Mouse (Mus musculus): ENCODE measurements around the gene A430033K04Rik. TPM values are rescaled to one million over a fixed set of nuclear protein-coding genes. Genes with fewer than 3 reads are reported as not detected.

Gene A430033K04Rik
- polyA plus RNA-seq (2014; fragmentation: Nextera tagmentation; extraction: Ambion mirVana) = 13.1 and 14.9 TPM in 2 replicates

DNA sequence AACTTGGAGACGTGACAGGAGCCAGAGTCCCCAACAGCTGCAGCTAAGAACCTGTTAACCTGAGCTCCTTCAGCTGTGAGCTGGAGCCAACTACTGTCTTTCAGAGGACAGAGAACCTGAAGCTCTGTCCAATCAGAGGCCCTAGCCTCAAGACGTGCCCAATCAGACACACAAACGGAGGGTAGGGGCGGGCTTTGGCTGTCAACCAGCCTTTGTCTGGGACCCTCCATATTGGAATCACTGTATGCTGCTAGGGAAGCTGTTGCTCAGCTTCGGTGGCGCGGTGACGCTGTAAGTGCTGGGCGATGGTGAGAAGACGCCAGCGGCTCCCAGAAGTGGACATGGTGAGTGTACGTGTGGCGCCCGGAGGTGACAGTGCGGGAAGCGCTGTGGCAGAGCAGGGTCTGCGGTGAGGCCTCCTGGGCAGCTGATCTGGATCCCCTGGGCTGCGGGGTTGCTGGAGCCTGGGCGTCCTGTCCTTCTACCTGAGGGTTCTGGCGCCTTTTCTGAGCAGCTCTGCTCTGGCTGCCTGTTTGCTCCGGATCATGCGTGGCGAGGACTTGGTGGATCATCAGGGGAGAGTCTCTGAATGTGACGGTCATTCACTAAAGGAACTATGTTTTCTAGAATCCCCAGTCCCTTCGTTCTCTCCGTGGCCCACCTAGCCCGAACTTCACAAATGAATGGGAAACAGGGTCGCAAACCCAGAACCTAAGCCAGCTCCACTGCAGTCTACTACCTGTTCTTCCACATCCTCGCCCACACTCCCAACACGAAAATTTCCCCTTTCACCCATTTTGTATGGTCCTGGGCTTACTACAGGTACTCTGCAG, at the start of gene A430033K04Rik:
TSS of gene A430033K04Rik (plus strand) at position 215 of the 833 bp plus-strand sequence.
- ATAC-seq (ENCODE audit: insufficient read depth, low FRiP score, low TSS enrichment) (peak; percentile 92), DNase-seq (ENCODE audit: low spot score) (peak; percentile 91)
- Histone ChIP-seq H3K36me3 (ENCODE audit: control insufficient read depth, insufficient read depth, low read length) (peaks cover 2% of the 10 kb centered on the region; the same call in 1 of the 2 replicates), H3K9me3 (ENCODE audit: control insufficient read depth, low read length) (no peaks in the 10 kb centered on the region), H3K4me3 (ENCODE audit: low read depth, low read length) (peak within 1 kb of the TSS; percentile 71), H3K27me3 (ENCODE audit: control insufficient read depth, insufficient read depth, low read length) (no peaks in the 10 kb centered on the region), H3K9ac (ENCODE audit: low read length) (peak within 1 kb of the TSS; percentile 82), H3K4me1 (ENCODE audit: control insufficient read depth, insufficient read depth, low read length) (peaks cover 5% of the 10 kb centered on the region; the same call in 1 of the 2 replicates), H3K4me2 (ENCODE audit: low read depth) (peak within 1 kb of the TSS; percentile 74), H3K27ac (ENCODE audit: low read depth, low read length) (peak within 1 kb of the TSS; percentile 66)
- 1% methylated on average over 30 of the region's 30 CpGs for WGBS

DNA sequence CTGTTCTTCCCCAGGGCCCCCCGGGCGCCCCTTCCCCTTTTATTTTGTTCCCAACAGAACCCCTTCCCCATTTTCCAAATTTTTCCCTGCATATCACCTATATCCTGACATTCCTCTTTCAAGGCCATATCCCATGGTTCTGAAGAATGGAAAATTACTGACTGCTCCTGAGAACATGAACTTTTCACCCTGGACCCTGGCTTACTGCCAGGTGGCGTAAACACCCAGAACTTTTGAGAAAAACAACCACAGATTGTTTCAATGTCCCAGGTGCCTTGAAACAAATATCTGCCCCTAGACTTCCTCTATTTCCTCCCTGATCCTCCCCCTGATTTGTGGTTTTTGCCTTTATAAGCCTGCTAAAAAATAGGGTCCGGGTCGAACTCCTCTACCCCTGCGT, 35.3 kb upstream of the A430033K04Rik start:
- no peak for ATAC-seq (ENCODE audit: insufficient read depth, low FRiP score, low TSS enrichment)
- Histone ChIP-seq H3K36me3 (ENCODE audit: control insufficient read depth, insufficient read depth, low read length) (no peaks in the 10 kb centered on the region), H3K4me3 (ENCODE audit: low read depth, low read length) (no peak overlapping the region), H3K27ac (ENCODE audit: low read depth, low read length) (no peak overlapping the region), H3K9ac (ENCODE audit: low read length) (no peak overlapping the region), H3K27me3 (ENCODE audit: control insufficient read depth, insufficient read depth, low read length) (no peaks in the 10 kb centered on the region), H3K9me3 (ENCODE audit: control insufficient read depth, low read length) (peaks cover 3% of the 10 kb centered on the region; the same call in 1 of the 2 replicates), H3K4me1 (ENCODE audit: control insufficient read depth, insufficient read depth, low read length) (no peaks in the 10 kb centered on the region), H3K4me2 (ENCODE audit: low read depth) (no peak overlapping the region)
- 97% methylated on average over 6 of the region's 6 CpGs for WGBS
- no peak for DNase-seq (ENCODE audit: low spot score)

DNA sequence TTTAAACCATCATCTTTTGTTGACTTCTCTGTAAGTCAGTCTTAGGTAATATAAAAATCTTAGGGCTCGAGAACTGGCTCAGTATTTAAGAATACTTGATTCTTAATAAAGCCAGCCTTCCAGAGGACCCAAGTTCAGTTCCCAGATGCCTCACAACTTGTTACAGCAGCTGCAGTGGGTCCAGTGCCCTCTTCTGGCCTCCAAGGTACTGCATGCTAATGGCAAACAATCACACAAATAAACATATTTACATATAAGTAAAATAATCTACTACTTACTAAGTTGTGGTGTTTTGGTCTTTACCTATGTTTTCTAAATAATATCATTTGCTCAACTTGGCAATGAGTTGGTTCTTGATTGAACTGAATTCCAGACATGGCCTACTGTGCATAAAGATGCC, 4.3 kb upstream of the A430033K04Rik start:
- DNase-seq (ENCODE audit: low spot score) (no peak), ATAC-seq (ENCODE audit: insufficient read depth, low FRiP score, low TSS enrichment) (no peak)
- peak overlapping the region; percentile 34; the same call in 1 of the 2 replicates for H3K4me2 ChIP-seq (ENCODE audit: low read depth)
- no peaks in the 10 kb centered on the region for H3K27me3 ChIP-seq (ENCODE audit: control insufficient read depth, insufficient read depth, low read length)
- H3K4me3 ChIP-seq (ENCODE audit: low read depth, low read length) = peak overlapping the region; percentile 88
- 88% methylated on average over 1 of the region's 1 CpGs for WGBS
- H3K27ac ChIP-seq (ENCODE audit: low read depth, low read length) = no peak overlapping the region
- no peaks in the 10 kb centered on the region for H3K4me1 ChIP-seq (ENCODE audit: control insufficient read depth, insufficient read depth, low read length)
- no peak overlapping the region for H3K9ac ChIP-seq (ENCODE audit: low read length)
- H3K36me3 ChIP-seq (ENCODE audit: control insufficient read depth, insufficient read depth, low read length) = peaks cover 41% of the 10 kb centered on the region
- H3K9me3 ChIP-seq (ENCODE audit: control insufficient read depth, low read length) = peaks cover 13% of the 10 kb centered on the region

DNA sequence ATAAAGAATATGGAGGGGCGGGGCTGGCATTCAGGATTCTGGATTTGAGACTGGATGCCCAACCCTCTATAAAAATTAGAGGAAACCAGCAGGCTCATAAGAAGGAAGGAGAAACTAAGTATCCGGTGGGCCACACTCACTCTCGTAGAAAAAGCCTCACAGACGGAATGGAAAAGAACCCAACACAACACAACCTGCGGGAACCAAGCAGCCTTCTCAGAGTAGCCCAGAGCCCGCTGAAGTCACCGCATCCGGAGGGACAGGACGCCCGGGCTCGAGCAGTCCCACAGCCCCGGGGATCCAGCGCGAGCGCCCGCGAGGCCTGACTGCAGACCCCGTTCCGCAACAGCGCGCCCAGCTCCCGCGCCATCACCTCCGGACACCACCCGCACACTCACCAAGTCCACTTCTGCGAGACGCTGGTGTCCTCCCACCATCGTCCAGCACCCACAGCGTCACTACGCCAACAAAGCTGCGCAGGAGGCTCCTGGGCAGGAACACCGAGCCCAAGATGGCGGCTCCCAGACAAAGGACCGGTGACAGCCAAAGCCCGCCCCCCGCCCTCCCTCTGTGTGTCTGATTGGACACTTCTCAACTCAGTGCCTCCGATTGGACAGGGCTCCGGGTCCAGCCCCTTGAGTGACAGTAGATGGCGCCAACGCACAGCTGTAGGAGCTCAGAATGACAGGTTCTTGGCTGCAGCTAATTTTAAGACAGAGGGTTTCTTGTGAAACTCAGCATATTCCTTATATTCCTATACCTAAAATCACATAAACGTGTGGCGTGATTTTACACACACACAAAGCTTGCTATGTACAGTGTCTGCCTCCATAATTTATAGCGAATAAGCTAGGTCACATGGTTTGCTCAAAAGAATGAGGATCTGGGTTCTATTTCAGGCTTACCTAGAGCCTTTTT, 3.2 kb upstream of the A430033K04Rik start, which contains the start of gene Zfp68:
TSS of gene Zfp68 (minus strand) at position 551 of the 918 bp plus-strand sequence.
- peaks cover 5% of the 10 kb centered on the region; the same call in 1 of the 2 replicates for H3K4me1 ChIP-seq (ENCODE audit: control insufficient read depth, insufficient read depth, low read length)
- peaks cover 30% of the 10 kb centered on the region for H3K36me3 ChIP-seq (ENCODE audit: control insufficient read depth, insufficient read depth, low read length)
- peak within 1 kb of the TSS; percentile 88 for H3K4me3 ChIP-seq (ENCODE audit: low read depth, low read length)
- peak within 1 kb of the TSS; percentile 34 for H3K4me2 ChIP-seq (ENCODE audit: low read depth)
- peaks cover 9% of the 10 kb centered on the region for H3K9me3 ChIP-seq (ENCODE audit: control insufficient read depth, low read length)
- no peaks in the 10 kb centered on the region for H3K27me3 ChIP-seq (ENCODE audit: control insufficient read depth, insufficient read depth, low read length)
- DNase-seq (ENCODE audit: low spot score) (peak; percentile 94), ATAC-seq (ENCODE audit: insufficient read depth, low FRiP score, low TSS enrichment) (peak; percentile 97)
- H3K27ac ChIP-seq (ENCODE audit: low read depth, low read length) = peak within 1 kb of the TSS; percentile 94
- under 1% methylated on average over 43 of the region's 43 CpGs for WGBS
- H3K9ac ChIP-seq (ENCODE audit: low read length) = peak within 1 kb of the TSS; percentile 98

DNA sequence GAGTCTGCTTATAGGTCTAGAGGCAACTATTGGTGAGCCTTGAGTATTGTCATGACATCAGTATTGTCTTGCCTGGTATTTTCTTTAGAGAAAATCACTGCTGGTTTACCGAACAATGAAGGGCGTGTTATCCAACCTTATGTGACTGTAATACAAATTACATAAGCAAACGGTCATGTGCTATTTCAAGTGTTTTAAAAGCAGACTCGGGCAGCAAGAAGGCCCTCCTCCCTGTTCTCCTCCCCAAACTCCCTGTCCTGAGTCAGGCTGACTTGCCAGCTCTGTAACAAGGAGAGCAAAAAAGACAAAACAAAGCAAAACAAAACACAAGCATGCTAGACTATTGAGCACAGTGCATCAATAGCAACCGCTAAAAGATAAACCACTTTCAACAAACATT, 1.8 kb upstream of the A430033K04Rik start:
- H3K27me3 ChIP-seq (ENCODE audit: control insufficient read depth, insufficient read depth, low read length) = no peaks in the 10 kb centered on the region
- H3K9me3 ChIP-seq (ENCODE audit: control insufficient read depth, low read length) = peaks cover 9% of the 10 kb centered on the region
- DNase-seq (ENCODE audit: low spot score) = no peak
- H3K27ac ChIP-seq (ENCODE audit: low read depth, low read length) = no peak overlapping the region
- no peak overlapping the region for H3K4me2 ChIP-seq (ENCODE audit: low read depth)
- peaks cover 5% of the 10 kb centered on the region; the same call in 1 of the 2 replicates for H3K4me1 ChIP-seq (ENCODE audit: control insufficient read depth, insufficient read depth, low read length)
- ATAC-seq (ENCODE audit: insufficient read depth, low FRiP score, low TSS enrichment) = no peak
- no peak overlapping the region for H3K9ac ChIP-seq (ENCODE audit: low read length)
- H3K36me3 ChIP-seq (ENCODE audit: control insufficient read depth, insufficient read depth, low read length) = peaks cover 19% of the 10 kb centered on the region
- WGBS = 84% methylated on average over 5 of the region's 5 CpGs
- H3K4me3 ChIP-seq (ENCODE audit: low read depth, low read length) = no peak overlapping the region

DNA sequence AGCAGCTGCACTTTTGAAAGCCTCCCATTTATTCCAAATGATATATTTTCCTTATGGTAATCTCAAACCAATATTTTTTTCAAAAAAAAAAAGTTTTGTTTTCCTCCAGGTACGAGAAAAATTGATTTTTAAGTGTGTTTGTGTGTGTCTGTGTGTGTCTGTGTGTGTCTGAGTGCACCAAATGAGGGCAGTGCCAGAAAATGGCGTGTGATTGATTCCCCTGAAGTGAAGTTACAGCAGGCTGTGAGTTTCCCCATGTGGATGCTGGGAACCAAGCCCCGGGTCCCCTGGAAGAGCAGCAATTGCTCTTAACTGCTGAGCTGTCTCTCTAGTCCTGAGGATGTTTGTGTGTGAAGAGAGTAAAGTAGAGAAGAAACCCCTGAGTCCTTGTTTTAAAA, 818 bp downstream of the A430033K04Rik start:
- H3K36me3 ChIP-seq (ENCODE audit: control insufficient read depth, insufficient read depth, low read length) = no peaks in the 10 kb centered on the region
- peak overlapping the region; percentile 82 for H3K9ac ChIP-seq (ENCODE audit: low read length)
- DNase-seq (ENCODE audit: low spot score) = no peak
- peak overlapping the region; percentile 74 for H3K4me2 ChIP-seq (ENCODE audit: low read depth)
- H3K4me1 ChIP-seq (ENCODE audit: control insufficient read depth, insufficient read depth, low read length) = peaks cover 5% of the 10 kb centered on the region; the same call in 1 of the 2 replicates
- no peaks in the 10 kb centered on the region for H3K27me3 ChIP-seq (ENCODE audit: control insufficient read depth, insufficient read depth, low read length)
- no peak overlapping the region for H3K27ac ChIP-seq (ENCODE audit: low read depth, low read length)
- peak overlapping the region; percentile 71 for H3K4me3 ChIP-seq (ENCODE audit: low read depth, low read length)
- WGBS = 22% methylated on average over 3 of the region's 3 CpGs
- no peak for ATAC-seq (ENCODE audit: insufficient read depth, low FRiP score, low TSS enrichment)
- no peaks in the 10 kb centered on the region for H3K9me3 ChIP-seq (ENCODE audit: control insufficient read depth, low read length)

DNA sequence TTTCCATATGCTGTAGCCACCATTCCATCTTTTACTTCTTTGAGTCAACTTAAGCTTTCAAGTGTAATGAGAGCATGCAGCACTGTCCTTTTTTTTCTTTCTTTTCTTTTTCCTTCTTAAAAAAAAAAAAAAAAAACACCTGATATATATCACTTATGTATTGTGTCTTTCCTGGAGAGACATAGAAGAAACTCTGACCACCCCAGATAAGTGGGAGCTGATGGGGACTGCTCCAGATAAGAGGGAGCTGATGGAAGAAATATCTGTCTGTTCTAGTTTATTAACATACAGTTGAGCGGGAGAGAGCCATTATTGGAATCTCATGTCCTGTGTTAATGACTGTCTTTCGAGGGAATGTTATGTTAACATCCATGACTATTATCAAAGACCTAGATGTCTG, 13.8 kb downstream of the A430033K04Rik start:
- H3K27ac ChIP-seq (ENCODE audit: low read depth, low read length) = no peak overlapping the region
- no peak overlapping the region for H3K9ac ChIP-seq (ENCODE audit: low read length)
- ATAC-seq (ENCODE audit: insufficient read depth, low FRiP score, low TSS enrichment) (no peak), DNase-seq (ENCODE audit: low spot score) (no peak)
- no peaks in the 10 kb centered on the region for H3K4me1 ChIP-seq (ENCODE audit: control insufficient read depth, insufficient read depth, low read length)
- no peak overlapping the region for H3K4me2 ChIP-seq (ENCODE audit: low read depth)
- H3K27me3 ChIP-seq (ENCODE audit: control insufficient read depth, insufficient read depth, low read length) = no peaks in the 10 kb centered on the region
- no peaks in the 10 kb centered on the region for H3K9me3 ChIP-seq (ENCODE audit: control insufficient read depth, low read length)
- WGBS = 94% methylated on average over 2 of the region's 2 CpGs
- H3K36me3 ChIP-seq (ENCODE audit: control insufficient read depth, insufficient read depth, low read length) = peaks cover 2% of the 10 kb centered on the region; the same call in 1 of the 2 replicates
- no peak overlapping the region for H3K4me3 ChIP-seq (ENCODE audit: low read depth, low read length)

DNA sequence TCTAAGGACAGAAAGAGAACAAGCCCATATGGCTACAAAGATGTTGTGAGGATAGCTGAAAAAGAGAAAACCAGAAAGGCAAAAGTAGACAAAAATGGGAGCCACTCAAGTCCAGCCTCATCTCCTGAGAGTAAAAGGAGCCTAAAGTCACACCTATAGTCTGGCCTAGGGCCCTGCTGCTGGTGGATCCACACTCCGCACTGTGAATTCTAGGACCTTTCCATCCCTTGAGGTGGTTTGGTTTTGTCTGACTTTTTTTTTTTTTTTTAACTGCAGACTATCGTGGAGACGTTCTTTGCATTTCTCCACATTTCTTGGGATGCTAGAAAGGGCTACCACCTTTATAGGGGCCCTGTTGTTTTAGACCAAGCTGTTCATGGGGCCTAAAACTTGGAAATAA, 18.4 kb downstream of the A430033K04Rik start:
- no peaks in the 10 kb centered on the region for H3K4me1 ChIP-seq (ENCODE audit: control insufficient read depth, insufficient read depth, low read length)
- WGBS = 91% methylated on average over 3 of the region's 3 CpGs
- H3K27me3 ChIP-seq (ENCODE audit: control insufficient read depth, insufficient read depth, low read length) = no peaks in the 10 kb centered on the region
- no peaks in the 10 kb centered on the region for H3K9me3 ChIP-seq (ENCODE audit: control insufficient read depth, low read length)
- no peak for DNase-seq (ENCODE audit: low spot score)
- peaks cover 4% of the 10 kb centered on the region for H3K36me3 ChIP-seq (ENCODE audit: control insufficient read depth, insufficient read depth, low read length)
- no peak overlapping the region for H3K27ac ChIP-seq (ENCODE audit: low read depth, low read length)
- H3K9ac ChIP-seq (ENCODE audit: low read length) = no peak overlapping the region
- no peak overlapping the region for H3K4me2 ChIP-seq (ENCODE audit: low read depth)
- ATAC-seq (ENCODE audit: insufficient read depth, low FRiP score, low TSS enrichment) = no peak
- H3K4me3 ChIP-seq (ENCODE audit: low read depth, low read length) = no peak overlapping the region
